Mouse (Mus musculus) C3H10T1/2 (cell line): Measurements from ENCODE around the gene Nap1l5. TPM values are rescaled to one million over a fixed set of nuclear protein-coding genes. Genes with fewer than 3 reads are reported as not detected.

Source experiments
- polyA plus RNA-seq, 2 experiments: library from polyadenylated mRNA; unstranded; fragments of >200 nt; fragmentation: generic; extraction: Trizol; gene quantifications; one replicate each; pipeline ENCODE4 v1.2.1; 2012; ENCODE audit warnings: missing spikeins in 2 of 2

Nap1l5 gene
- not detected for polyA plus RNA-seq

DNA sequence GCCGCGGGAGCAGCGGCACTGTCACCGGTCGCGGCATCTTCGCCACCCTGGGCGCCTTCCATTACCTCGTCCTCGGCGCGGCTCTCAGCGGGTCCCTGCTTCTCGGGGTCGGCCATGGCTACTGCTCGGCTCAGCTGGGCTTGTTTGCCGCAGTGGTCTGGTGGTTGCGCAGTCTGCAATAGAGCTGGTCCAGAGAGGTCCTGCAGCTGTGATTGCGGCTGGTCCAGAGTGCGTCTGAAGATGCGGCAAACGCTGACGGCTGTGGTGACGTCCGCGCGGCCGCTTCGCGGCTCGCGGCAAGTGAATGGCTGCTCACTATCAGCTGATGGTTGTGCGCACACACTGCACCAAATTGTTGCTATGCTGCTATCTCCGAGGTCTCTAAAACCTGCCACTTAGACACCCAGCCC is at the start of gene Nap1l5:
Nap1l5 (minus strand) TSS at position 225 of the 410 bp plus-strand sequence.

Other genes starting within 250 kb of the Nap1l5 start
- under 1 TPM; 0.04 to 0.41 TPM for gene Herc3, start 75.6 kb downstream of the Nap1l5 start, polyA plus RNA-seq
- gene Fam13a, start 117.5 kb upstream of the Nap1l5 start, polyA plus RNA-seq, result under 1 TPM in 1 of 2 experiments, not detected in 1; 0.12 TPM